Mouse (Mus musculus) limb, embryonic 10.5 days (tissue): Measurements from ENCODE around the gene Adgrd1. TPM values are rescaled to one million over a fixed set of nuclear protein-coding genes. Genes with fewer than 3 reads are reported as not detected.

ENCODE experiments used
- DNase-seq: peaks from one replicate; pipeline ENCODE4 v3.0.0-alpha.2; 2017; ENCODE audit warnings: low spot score
- H3K27ac ChIP-seq: fragments of 300-500 bp; sonication (generic); 2 replicates; pipeline ENCODE4 v1.5.1; 2016; ENCODE audit warnings: mild to moderate bottlenecking
- H3K27me3 ChIP-seq: fragments of 300-500 bp; sonication (generic); 2 replicates; pipeline ENCODE4 v1.6.1; 2016; ENCODE audit warnings: low read depth, mild to moderate bottlenecking; ENCODE audit not compliant: poor library complexity, severe bottlenecking
- H3K36me3 ChIP-seq: fragments of 300-500 bp; sonication (generic); 2 replicates; pipeline ENCODE4 v1.6.1; 2016; ENCODE audit warnings: mild to moderate bottlenecking, moderate library complexity
- H3K4me1 ChIP-seq: fragments of 300-500 bp; sonication (generic); 2 replicates; pipeline ENCODE4 v1.6.1; 2016
- H3K4me3 ChIP-seq: fragments of 300-500 bp; sonication (generic); 2 replicates; pipeline ENCODE4 v1.5.1; 2016; ENCODE audit warnings: mild to moderate bottlenecking, moderate library complexity
- H3K9me3 ChIP-seq: fragments of 300-500 bp; sonication (generic); replicated peaks from 2 replicates; pipeline ENCODE4 v1.6.1; 2016; ENCODE audit warnings: mild to moderate bottlenecking
- WGBS: fragments of 180-500 bp; shearing (Covaris S2); methylation state at CpG from one replicate; pipeline ENCODE4 v1.1.7; 2016; 5-methylcytosine and 5-hydroxymethylcytosine counted together
- polyA plus RNA-seq: library from polyadenylated mRNA; unstranded; fragments of >200 nt; fragmentation: Nextera tagmentation; extraction: Ambion mirVana; gene quantifications from 2 replicates; pipeline ENCODE4 v1.2.1, GENCODE M21; 2016

Adgrd1 gene
- 0.06 TPM in 1 of 2 replicates, not detected in the other for polyA plus RNA-seq

- Histone ChIP-seq H3K27me3 (no peaks in the 10 kb centered on the region), H3K36me3 (no peaks in the 10 kb centered on the region), H3K27ac (no peak within 1 kb of the TSS), H3K9me3 (no peaks in the 10 kb centered on the region), H3K4me3 (no peak within 1 kb of the TSS), H3K4me1 (peaks cover 12% of the 10 kb centered on the region)
- 44% methylated on average over 6 of the region's 6 CpGs for WGBS
- DNase-seq, result no peak
Measured at GRCm38 (mm10) chr5:129096511-129096910, at the start of gene Adgrd1. Gene Adgrd1, plus strand, starts transcription at chr5:129096750.

GRCm38 (mm10) chr5:129049372-129049771 is 47.2 kb upstream of the Adgrd1 start:
- no peaks in the 10 kb centered on the region for H3K9me3 ChIP-seq
- H3K4me1 ChIP-seq, result peaks cover 7% of the 10 kb centered on the region; the same call in 1 of the 2 replicates
- H3K27me3 ChIP-seq, result 0 out of 2 replicates have a peak, but pooled peaks cover 3% of the 10 kb centered on the region
- no peak overlapping the region for H3K4me3 ChIP-seq
- no peak overlapping the region for H3K27ac ChIP-seq
- H3K36me3 ChIP-seq, result no peaks in the 10 kb centered on the region
- peak; percentile 47 for DNase-seq
- WGBS, result 86% methylated on average over 9 of the region's 9 CpGs

- DNase-seq, result no peak
- H3K36me3 ChIP-seq, result no peaks in the 10 kb centered on the region
- 85% methylated on average over 3 of the region's 3 CpGs for WGBS
Measured at GRCm38 (mm10) chr5:129051910-129052309, 44.6 kb upstream of the Adgrd1 start.

GRCm38 (mm10) chr5:129052636-129053355 is 43.8 kb upstream of the Adgrd1 start:
- H3K9me3 ChIP-seq, result no peaks in the 10 kb centered on the region
- no peak overlapping the region for H3K27ac ChIP-seq
- 52% methylated on average over 20 of the region's 20 CpGs for WGBS
- no peak for DNase-seq
- no peaks in the 10 kb centered on the region for H3K36me3 ChIP-seq
- H3K4me1 ChIP-seq, result peaks cover 7% of the 10 kb centered on the region; the same call in 1 of the 2 replicates
- peaks cover 5% of the 10 kb centered on the region; the same call in 1 of the 2 replicates for H3K27me3 ChIP-seq
- no peak overlapping the region for H3K4me3 ChIP-seq

More at GRCm38 (mm10) chr5:129051910-129052309, 44.6 kb upstream of the Adgrd1 start:
- H3K4me3 ChIP-seq, result no peak overlapping the region
- no peaks in the 10 kb centered on the region for H3K9me3 ChIP-seq
- no peak overlapping the region for H3K27ac ChIP-seq
- H3K4me1 ChIP-seq, result peaks cover 7% of the 10 kb centered on the region; the same call in 1 of the 2 replicates
- 0 out of 2 replicates have a peak, but pooled peaks cover 5% of the 10 kb centered on the region for H3K27me3 ChIP-seq

- no peak for DNase-seq
- H3K9me3 ChIP-seq, result no peaks in the 10 kb centered on the region
- no peaks in the 10 kb centered on the region for H3K36me3 ChIP-seq
- peaks cover 4% of the 10 kb centered on the region; the same call in 1 of the 2 replicates for H3K4me1 ChIP-seq
- H3K27ac ChIP-seq, result no peak overlapping the region
- H3K4me3 ChIP-seq, result no peak overlapping the region
- 81% methylated on average over 9 of the region's 9 CpGs for WGBS
- peaks cover 5% of the 10 kb centered on the region; the same call in 1 of the 2 replicates for H3K27me3 ChIP-seq
Measured at GRCm38 (mm10) chr5:129054675-129055284, 41.8 kb upstream of the Adgrd1 start.

GRCm38 (mm10) chr5:129059116-129059515 is 37.4 kb upstream of the Adgrd1 start:
- H3K9me3 ChIP-seq, result no peaks in the 10 kb centered on the region
- 83% methylated on average over 3 of the region's 3 CpGs for WGBS
- peaks cover 30% of the 10 kb centered on the region for H3K27me3 ChIP-seq
- no peak for DNase-seq
- no peaks in the 10 kb centered on the region for H3K36me3 ChIP-seq
- no peak overlapping the region for H3K4me3 ChIP-seq
- peaks cover 10% of the 10 kb centered on the region for H3K4me1 ChIP-seq
- H3K27ac ChIP-seq, result no peak overlapping the region

GRCm38 (mm10) chr5:129061579-129061978 is 35.0 kb upstream of the Adgrd1 start:
- Histone ChIP-seq H3K9me3 (no peaks in the 10 kb centered on the region), H3K4me1 (peaks cover 15% of the 10 kb centered on the region), H3K36me3 (no peaks in the 10 kb centered on the region), H3K27ac (no peak overlapping the region), H3K27me3 (peaks cover 26% of the 10 kb centered on the region), H3K4me3 (no peak overlapping the region)
- WGBS, result 24% methylated on average over 13 of the region's 13 CpGs
- peak; percentile 70 for DNase-seq

GRCm38 (mm10) chr5:129063037-129063791 is 33.3 kb upstream of the Adgrd1 start:
- Histone ChIP-seq H3K4me3 (peak overlapping the region; percentile 31), H3K36me3 (no peaks in the 10 kb centered on the region), H3K9me3 (no peaks in the 10 kb centered on the region), H3K27me3 (peaks cover 28% of the 10 kb centered on the region), H3K4me1 (peaks cover 16% of the 10 kb centered on the region), H3K27ac (no peak overlapping the region)
- DNase-seq, result peak; percentile 90
- 14% methylated on average over 21 of the region's 21 CpGs for WGBS

- peaks cover 16% of the 10 kb centered on the region for H3K4me1 ChIP-seq
- H3K9me3 ChIP-seq, result no peaks in the 10 kb centered on the region
- WGBS, result 45% methylated on average over 8 of the region's 8 CpGs
- peak overlapping the region; percentile 31; the same call in 1 of the 2 replicates for H3K4me3 ChIP-seq
- H3K27ac ChIP-seq, result no peak overlapping the region
- peak; percentile 38 for DNase-seq
- H3K36me3 ChIP-seq, result no peaks in the 10 kb centered on the region
- H3K27me3 ChIP-seq, result peaks cover 29% of the 10 kb centered on the region
Measured at GRCm38 (mm10) chr5:129063792-129064087, 32.8 kb upstream of the Adgrd1 start.

GRCm38 (mm10) chr5:129064186-129064585 is 32.4 kb upstream of the Adgrd1 start:
- Histone ChIP-seq H3K27ac (no peak overlapping the region), H3K9me3 (no peaks in the 10 kb centered on the region), H3K27me3 (peaks cover 29% of the 10 kb centered on the region), H3K36me3 (no peaks in the 10 kb centered on the region), H3K4me3 (no peak overlapping the region), H3K4me1 (peaks cover 16% of the 10 kb centered on the region)
- 73% methylated on average over 11 of the region's 11 CpGs for WGBS
- DNase-seq, result no peak

GRCm38 (mm10) chr5:129065301-129065700 is 31.2 kb upstream of the Adgrd1 start:
- Histone ChIP-seq H3K4me3 (no peak overlapping the region), H3K27me3 (peaks cover 28% of the 10 kb centered on the region), H3K9me3 (no peaks in the 10 kb centered on the region), H3K4me1 (peaks cover 16% of the 10 kb centered on the region), H3K36me3 (no peaks in the 10 kb centered on the region), H3K27ac (no peak overlapping the region)
- 83% methylated on average over 12 of the region's 12 CpGs for WGBS
- no peak for DNase-seq

- Histone ChIP-seq H3K9me3 (no peaks in the 10 kb centered on the region), H3K4me1 (peaks cover 16% of the 10 kb centered on the region), H3K4me3 (no peak overlapping the region), H3K27me3 (peaks cover 21% of the 10 kb centered on the region), H3K36me3 (no peaks in the 10 kb centered on the region), H3K27ac (no peak overlapping the region)
- no peak for DNase-seq
- WGBS, result 83% methylated on average over 9 of the region's 9 CpGs
Measured at GRCm38 (mm10) chr5:129065946-129066345, 30.6 kb upstream of the Adgrd1 start.
